Mouse (Mus musculus) embryonic fibroblast, embryonic 13.5 days (primary cell): ENCODE measurements around the gene Fancm.

Experiments
- CTCF ChIP-seq: IDR thresholded peaks from 2 replicates; pipeline ENCODE4 v1.5.1; 2011; ENCODE audit warnings: mild to moderate bottlenecking, control low read depth, low read length, moderate library complexity, borderline replicate concordance; ENCODE audit not compliant: insufficient read depth
- POLR2A ChIP-seq: IDR thresholded peaks from 2 replicates; pipeline ENCODE4 v1.6.1; 2011; ENCODE audit warnings: low read depth, mild to moderate bottlenecking, control low read depth, low read length, moderate library complexity

DNA sequence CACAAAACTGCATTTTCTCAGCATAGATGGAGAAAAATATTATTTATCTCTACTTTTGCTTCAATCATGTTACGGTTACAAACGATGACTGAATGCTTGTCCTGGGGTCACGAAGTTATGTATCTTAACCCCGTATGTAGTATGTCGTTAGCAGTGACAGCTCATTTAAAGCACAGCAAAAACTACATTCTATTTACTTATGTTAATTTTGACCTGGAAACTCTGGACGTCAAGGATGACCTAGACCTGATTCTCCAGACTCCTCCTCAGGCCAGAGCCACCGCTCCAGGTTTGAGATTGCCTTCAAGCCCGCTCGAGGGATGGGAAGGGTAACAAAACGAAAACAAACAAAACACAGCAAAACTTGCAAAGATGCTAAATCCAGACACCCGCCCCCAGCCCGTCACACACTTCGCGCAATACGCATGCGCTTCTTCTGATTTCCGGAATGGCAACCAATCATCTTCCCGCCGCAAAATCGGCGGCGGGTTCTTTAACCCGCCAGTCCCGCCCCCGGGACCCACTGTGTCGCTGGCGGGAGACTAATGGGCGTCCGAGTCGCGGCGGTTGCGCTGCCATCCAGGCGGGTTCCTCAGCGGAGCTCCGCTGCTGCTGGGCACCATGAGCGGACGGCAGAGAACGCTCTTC, at the start of gene Fancm:
- TF ChIP-seq CTCF: no peak
- peak; percentile 71 for TF ChIP-seq POLR2A
